Mouse (Mus musculus): ENCODE data around the gene Oip5. TPM values are rescaled to one million over a fixed set of nuclear protein-coding genes. Genes with fewer than 3 reads are reported as not detected.
A peak's percentile ranks its signal among the peaks of the same experiment; 100 is the strongest.
"Not testable (repeated sequence)": the region's sequence is repeated elsewhere in the genome, so short reads cannot be mapped to it uniquely, and the experiment has no call there.

Gene Oip5
- polyA plus RNA-seq (2015; fragmentation: Nextera tagmentation; extraction: Ambion mirVana), result 27.8 and 29.1 TPM in 2 replicates

DNA sequence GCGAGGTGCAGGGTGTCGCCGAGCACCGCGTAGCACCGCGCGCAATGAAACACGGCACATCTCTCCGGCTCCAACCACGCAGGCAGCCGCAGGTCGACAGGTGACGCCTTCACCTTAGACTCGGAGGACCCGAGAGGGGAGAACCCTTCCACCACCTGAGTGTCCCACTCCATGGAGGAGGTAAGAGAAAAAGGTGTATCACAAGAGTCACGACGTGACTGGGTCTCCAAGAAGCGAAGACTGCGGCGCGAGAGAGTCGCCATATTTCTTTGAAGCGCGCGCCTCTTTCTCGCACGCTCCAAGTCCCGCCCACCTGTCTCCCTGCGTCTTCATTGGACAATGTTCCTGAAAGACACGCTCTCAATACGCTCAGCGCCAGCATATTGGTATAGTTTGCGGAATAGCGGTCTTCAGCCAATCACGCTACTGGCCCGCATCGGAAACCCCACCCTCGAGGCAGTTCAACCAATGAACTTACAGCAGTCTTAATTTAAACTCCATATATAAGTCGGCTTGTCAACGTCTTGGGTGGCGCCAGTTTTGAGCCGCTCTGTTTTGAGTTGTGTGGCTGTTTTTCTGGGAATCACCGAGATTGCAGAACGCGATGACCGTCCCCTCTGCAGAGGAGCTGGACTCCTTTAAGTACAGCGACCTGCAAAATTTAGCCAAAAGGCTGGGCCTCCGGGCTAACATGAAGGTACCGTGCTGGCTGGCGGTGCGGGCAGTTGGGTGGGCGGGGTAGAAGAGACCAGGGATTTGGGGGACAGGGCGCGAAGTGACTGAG lies at the start of gene Oip5, which contains the start of gene Nusap1:
TSS of gene Oip5 (minus strand) at position 271 of the 784 bp plus-strand sequence.
TSS of gene Nusap1 (plus strand) at position 100 of the 784 bp plus-strand sequence.
- ATAC-seq (ENCODE audit: low read depth), result peak; percentile 100
- Histone ChIP-seq H3K9ac (ENCODE audit: low read length) (peak within 1 kb of the TSS; percentile 84), H3K27me3 (ENCODE audit: control insufficient read depth, insufficient read depth, low read depth, low read length) (no peaks in the 10 kb centered on the region), H3K4me1 (replicated peaks; ENCODE audit: control insufficient read depth, insufficient read depth, low read length) (peaks cover 16% of the 10 kb centered on the region), H3K4me3 (ENCODE audit: low read length) (peak within 1 kb of the TSS; percentile 94), H3K9me3 (ENCODE audit: control insufficient read depth, low read length) (no peaks in the 10 kb centered on the region), H3K27ac (ENCODE audit: low read length) (peak within 1 kb of the TSS; percentile 80), H3K36me3 (ENCODE audit: control insufficient read depth, insufficient read depth, low read length) (no peaks in the 10 kb centered on the region), H3K4me2 (ENCODE audit: low read depth, low read length) (peak within 1 kb of the TSS; percentile 77)
- under 1% methylated on average over 55 of the region's 55 CpGs for WGBS

DNA sequence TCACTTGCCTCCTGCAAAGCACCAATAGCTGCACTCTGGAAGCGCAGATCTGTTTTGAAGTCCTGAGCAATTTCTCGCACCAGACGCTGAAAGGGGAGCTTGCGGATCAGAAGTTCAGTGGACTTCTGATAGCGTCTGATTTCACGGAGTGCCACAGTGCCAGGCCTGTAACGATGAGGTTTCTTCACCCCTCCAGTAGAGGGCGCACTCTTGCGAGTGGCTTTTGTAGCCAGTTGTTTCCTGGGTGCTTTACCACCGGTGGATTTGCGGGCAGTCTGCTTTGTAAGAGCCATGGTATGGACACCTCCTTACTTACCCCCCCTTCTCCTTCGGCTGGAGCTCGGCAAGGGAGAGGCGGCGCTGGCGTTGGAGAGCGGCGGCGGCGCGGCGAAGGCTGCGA lies 47.5 kb upstream of the Oip5 start:
- H3K9ac ChIP-seq (ENCODE audit: low read length); H3K4me3 ChIP-seq (ENCODE audit: low read length); H3K9me3 ChIP-seq (ENCODE audit: control insufficient read depth, low read length); ATAC-seq (ENCODE audit: low read depth); H3K4me2 ChIP-seq (ENCODE audit: low read depth, low read length); H3K36me3 ChIP-seq (ENCODE audit: control insufficient read depth, insufficient read depth, low read length); H3K27me3 ChIP-seq (ENCODE audit: control insufficient read depth, insufficient read depth, low read depth, low read length); H3K27ac ChIP-seq (ENCODE audit: low read length); H3K4me1 ChIP-seq (replicated peaks; ENCODE audit: control insufficient read depth, insufficient read depth, low read length): not testable (repeated sequence)
- 73% methylated on average over 16 of the region's 23 CpGs for WGBS

DNA sequence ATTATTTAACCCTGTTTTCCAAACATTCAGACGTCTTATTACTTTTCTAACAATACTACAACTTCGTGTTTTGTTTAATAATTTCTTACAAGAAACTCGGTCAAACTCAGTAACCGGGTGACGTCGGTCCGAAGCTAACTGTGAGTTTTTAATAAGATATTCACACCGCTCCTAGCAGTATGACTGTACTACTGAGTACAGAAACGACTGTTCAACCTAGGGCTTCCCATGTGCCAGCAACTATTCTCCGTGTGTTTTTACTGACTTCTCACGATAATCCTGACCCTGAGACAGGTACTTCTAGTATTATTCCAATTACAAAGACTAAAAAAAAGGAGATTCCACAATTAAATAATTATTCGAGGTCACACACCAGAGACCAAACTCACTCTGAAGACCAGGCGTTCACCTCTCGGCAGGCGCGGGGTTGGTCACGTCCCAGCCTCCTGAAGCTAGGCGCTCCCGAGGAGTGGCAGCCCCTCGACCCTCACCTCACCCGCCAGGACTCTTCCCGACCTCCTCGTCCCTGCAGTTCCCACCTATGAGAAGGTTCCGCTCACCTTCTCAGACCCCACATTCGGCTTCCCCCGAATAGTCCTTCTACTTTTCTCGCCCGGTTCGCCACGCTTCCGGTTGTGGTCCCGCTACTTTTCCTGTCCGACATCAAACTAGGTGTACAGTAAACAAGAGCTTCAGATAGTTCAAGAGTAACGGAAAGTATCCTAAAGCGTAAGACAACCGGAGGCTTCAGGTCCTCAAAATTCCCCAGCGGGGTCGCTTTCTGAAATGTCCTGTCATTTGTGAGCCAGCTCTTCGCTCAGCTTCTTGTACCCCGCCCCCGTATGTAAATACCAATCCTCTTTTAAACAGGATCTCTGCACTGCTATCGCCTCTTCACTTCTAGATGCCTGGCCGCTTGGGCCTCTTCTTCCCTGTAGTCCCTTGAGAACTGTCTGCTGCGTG lies 44.2 kb upstream of the Oip5 start, which contains the start of gene Ndufaf1:
TSS of gene Ndufaf1 (minus strand) at position 608 of the 963 bp plus-strand sequence.
- H3K27ac ChIP-seq (ENCODE audit: low read length), result no peak within 1 kb of the TSS
- H3K36me3 ChIP-seq (ENCODE audit: control insufficient read depth, insufficient read depth, low read length), result peaks cover 1% of the 10 kb centered on the region; the same call in 1 of the 2 replicates
- H3K4me1 ChIP-seq (replicated peaks; ENCODE audit: control insufficient read depth, insufficient read depth, low read length), result peaks cover 6% of the 10 kb centered on the region; the same call in 1 of the 2 replicates
- H3K4me3 ChIP-seq (ENCODE audit: low read length), result peak within 1 kb of the TSS; percentile 93
- peak within 1 kb of the TSS; percentile 89 for H3K4me2 ChIP-seq (ENCODE audit: low read depth, low read length)
- under 1% methylated on average over 44 of the region's 44 CpGs for WGBS
- H3K9me3 ChIP-seq (ENCODE audit: control insufficient read depth, low read length), result no peaks in the 10 kb centered on the region
- peak; percentile 94 for ATAC-seq (ENCODE audit: low read depth)
- no peaks in the 10 kb centered on the region for H3K27me3 ChIP-seq (ENCODE audit: control insufficient read depth, insufficient read depth, low read depth, low read length)
- H3K9ac ChIP-seq (ENCODE audit: low read length), result peak within 1 kb of the TSS; percentile 94

DNA sequence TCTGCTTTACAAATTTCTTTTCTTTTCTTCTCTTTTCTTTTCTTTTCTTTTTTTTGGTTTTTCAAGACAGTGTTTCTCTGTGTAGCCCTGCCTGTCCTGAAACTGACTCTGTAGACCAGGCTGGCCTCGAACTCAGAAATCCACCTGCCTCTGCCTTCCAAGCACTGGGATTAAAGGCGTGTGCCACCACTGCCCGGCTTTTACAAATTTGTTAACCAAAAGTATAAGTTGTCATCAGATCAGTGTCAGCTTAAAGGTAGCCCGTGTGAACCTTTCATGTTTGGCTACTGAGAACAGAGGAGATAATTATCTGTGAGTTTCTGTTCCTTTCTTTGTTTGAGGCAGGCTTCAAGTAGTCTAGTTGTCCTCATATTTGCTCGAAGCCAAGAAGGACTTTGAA lies 26.0 kb upstream of the Oip5 start:
- Histone ChIP-seq H3K4me2 (ENCODE audit: low read depth, low read length) (no peak overlapping the region), H3K27me3 (ENCODE audit: control insufficient read depth, insufficient read depth, low read depth, low read length) (no peaks in the 10 kb centered on the region), H3K27ac (ENCODE audit: low read length) (no peak overlapping the region), H3K4me3 (ENCODE audit: low read length) (no peak overlapping the region), H3K36me3 (ENCODE audit: control insufficient read depth, insufficient read depth, low read length) (peaks cover 55% of the 10 kb centered on the region), H3K9me3 (ENCODE audit: control insufficient read depth, low read length) (no peaks in the 10 kb centered on the region), H3K4me1 (replicated peaks; ENCODE audit: control insufficient read depth, insufficient read depth, low read length) (no peaks in the 10 kb centered on the region), H3K9ac (ENCODE audit: low read length) (no peak overlapping the region)
- ATAC-seq (ENCODE audit: low read depth), result no peak
- WGBS, result 84% methylated on average over 5 of the region's 5 CpGs

DNA sequence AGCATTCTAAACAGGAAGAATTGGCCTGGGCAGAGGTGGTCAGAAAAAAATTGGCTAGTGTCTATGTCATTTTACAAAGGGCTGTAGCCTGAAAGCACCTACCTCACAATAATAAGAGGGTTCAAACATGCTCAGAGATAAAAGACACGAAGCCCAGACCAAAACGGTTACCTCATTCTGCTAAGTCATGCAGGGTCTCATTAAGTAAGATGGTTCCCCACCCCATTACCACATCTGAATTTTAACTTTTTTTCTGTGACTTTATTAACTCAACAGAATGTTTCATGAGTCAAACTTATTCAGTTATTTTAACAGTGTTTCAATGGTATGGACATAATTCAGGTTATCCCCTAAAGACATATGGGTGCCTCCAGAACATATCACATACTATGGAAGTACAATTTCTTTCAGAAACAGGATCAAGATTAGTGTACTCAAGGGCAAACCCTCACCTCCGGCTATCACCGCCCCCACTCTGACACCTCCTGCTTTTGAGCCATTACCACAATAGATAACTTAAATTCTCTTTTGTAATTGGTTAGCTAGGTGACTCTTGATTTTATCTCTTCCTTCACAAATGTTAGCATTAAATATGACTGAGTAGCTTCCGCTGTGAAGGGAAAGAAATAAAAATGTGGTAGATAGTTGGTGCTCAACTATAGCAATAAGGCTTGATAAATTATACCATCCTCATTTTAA lies 23.1 kb upstream of the Oip5 start:
- WGBS, result 96% methylated on average over 5 of the region's 5 CpGs
- Histone ChIP-seq H3K4me2 (ENCODE audit: low read depth, low read length) (no peak overlapping the region), H3K9me3 (ENCODE audit: control insufficient read depth, low read length) (no peaks in the 10 kb centered on the region), H3K4me3 (ENCODE audit: low read length) (no peak overlapping the region), H3K27ac (ENCODE audit: low read length) (no peak overlapping the region), H3K36me3 (ENCODE audit: control insufficient read depth, insufficient read depth, low read length) (peaks cover 65% of the 10 kb centered on the region), H3K4me1 (replicated peaks; ENCODE audit: control insufficient read depth, insufficient read depth, low read length) (no peaks in the 10 kb centered on the region), H3K9ac (ENCODE audit: low read length) (no peak overlapping the region), H3K27me3 (ENCODE audit: control insufficient read depth, insufficient read depth, low read depth, low read length) (no peaks in the 10 kb centered on the region)
- ATAC-seq (ENCODE audit: low read depth), result no peak

DNA sequence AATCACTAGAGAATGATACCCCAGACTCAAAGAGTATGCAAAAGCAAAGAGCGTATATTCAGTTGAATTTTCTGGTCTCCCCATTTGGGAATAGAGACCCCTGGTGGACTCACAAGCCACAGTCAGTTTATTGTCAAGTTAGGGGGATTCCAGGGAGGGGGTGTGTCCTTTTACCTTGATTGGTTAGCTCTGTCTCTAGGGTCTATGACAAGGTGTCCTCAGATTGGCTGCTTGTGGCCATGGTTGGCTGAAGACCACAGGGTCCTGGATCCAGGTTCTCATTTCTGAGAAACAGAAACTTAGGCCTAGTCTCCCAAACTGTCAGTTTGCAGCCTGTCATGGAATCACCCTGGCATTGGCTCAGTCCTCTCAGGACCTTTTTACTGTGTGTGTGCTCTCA lies 18.5 kb upstream of the Oip5 start:
- Histone ChIP-seq H3K9me3 (ENCODE audit: control insufficient read depth, low read length) (no peaks in the 10 kb centered on the region), H3K27ac (ENCODE audit: low read length) (no peak overlapping the region), H3K9ac (ENCODE audit: low read length) (no peak overlapping the region), H3K4me1 (replicated peaks; ENCODE audit: control insufficient read depth, insufficient read depth, low read length) (no peaks in the 10 kb centered on the region), H3K4me2 (ENCODE audit: low read depth, low read length) (no peak overlapping the region), H3K4me3 (ENCODE audit: low read length) (no peak overlapping the region), H3K27me3 (ENCODE audit: control insufficient read depth, insufficient read depth, low read depth, low read length) (no peaks in the 10 kb centered on the region), H3K36me3 (ENCODE audit: control insufficient read depth, insufficient read depth, low read length) (peaks cover 70% of the 10 kb centered on the region)
- WGBS, result 71% methylated on average over 1 of the region's 1 CpGs
- no peak for ATAC-seq (ENCODE audit: low read depth)

DNA sequence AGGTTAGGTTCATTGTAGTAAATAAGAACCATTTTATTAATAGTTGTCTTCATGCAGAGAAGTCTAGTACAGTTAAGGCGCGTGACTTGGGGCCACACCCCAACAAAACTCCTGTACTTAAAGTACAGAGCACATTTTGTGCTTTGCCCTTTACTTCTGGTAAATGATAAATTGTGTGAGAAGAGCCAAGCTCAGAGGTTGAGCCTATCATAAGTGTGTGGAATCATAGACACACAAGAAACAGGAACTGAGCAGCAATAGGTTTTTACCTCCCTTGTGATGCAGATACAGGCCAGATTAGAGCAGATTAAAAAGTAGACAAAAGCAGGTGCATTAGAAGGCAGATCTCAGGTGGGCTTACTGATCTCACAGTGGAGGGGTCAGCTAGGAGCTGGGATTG lies 3.0 kb upstream of the Oip5 start:
- no peak overlapping the region for H3K4me3 ChIP-seq (ENCODE audit: low read length)
- no peaks in the 10 kb centered on the region for H3K27me3 ChIP-seq (ENCODE audit: control insufficient read depth, insufficient read depth, low read depth, low read length)
- WGBS, result 98% methylated on average over 2 of the region's 2 CpGs
- no peak overlapping the region; the same call in 1 of the 2 replicates for H3K4me2 ChIP-seq (ENCODE audit: low read depth, low read length)
- H3K4me1 ChIP-seq (replicated peaks; ENCODE audit: control insufficient read depth, insufficient read depth, low read length), result peaks cover 16% of the 10 kb centered on the region
- ATAC-seq (ENCODE audit: low read depth), result no peak
- H3K36me3 ChIP-seq (ENCODE audit: control insufficient read depth, insufficient read depth, low read length), result peaks cover 6% of the 10 kb centered on the region; the same call in 1 of the 2 replicates
- no peaks in the 10 kb centered on the region for H3K9me3 ChIP-seq (ENCODE audit: control insufficient read depth, low read length)
- H3K9ac ChIP-seq (ENCODE audit: low read length), result no peak overlapping the region
- H3K27ac ChIP-seq (ENCODE audit: low read length), result no peak overlapping the region

DNA sequence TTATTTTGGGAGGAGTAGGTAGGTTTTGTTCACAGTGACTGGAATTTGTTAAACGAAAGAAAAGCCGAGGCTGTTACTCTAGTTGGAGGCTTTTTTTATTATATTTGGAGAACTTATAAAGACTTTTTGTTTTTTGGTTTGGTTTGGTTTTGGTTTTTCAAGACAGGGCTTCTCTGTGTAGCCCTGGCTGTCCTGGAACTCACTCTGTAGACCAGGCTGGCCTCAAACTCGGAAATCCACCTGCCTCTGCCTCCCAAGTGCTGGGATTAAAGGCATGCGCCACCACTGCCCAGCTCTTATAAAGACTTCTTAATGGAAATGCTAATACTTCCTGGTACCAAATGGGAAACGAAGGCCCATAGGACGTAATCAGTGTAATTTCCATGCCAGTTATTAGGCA lies 733 bp upstream of the Oip5 start:
- not testable (repeated sequence) for H3K9me3 ChIP-seq (ENCODE audit: control insufficient read depth, low read length); H3K27ac ChIP-seq (ENCODE audit: low read length); H3K27me3 ChIP-seq (ENCODE audit: control insufficient read depth, insufficient read depth, low read depth, low read length); ATAC-seq (ENCODE audit: low read depth); H3K36me3 ChIP-seq (ENCODE audit: control insufficient read depth, insufficient read depth, low read length)
- 6% methylated on average over 6 of the region's 6 CpGs for WGBS
- H3K9ac ChIP-seq (ENCODE audit: low read length), result peak overlapping the region; percentile 63
- H3K4me1 ChIP-seq (replicated peaks; ENCODE audit: control insufficient read depth, insufficient read depth, low read length), result peaks cover 16% of the 10 kb centered on the region
- peak overlapping the region; percentile 65 for H3K4me2 ChIP-seq (ENCODE audit: low read depth, low read length)
- peak overlapping the region; percentile 94 for H3K4me3 ChIP-seq (ENCODE audit: low read length)

Data from lung, embryonic 16.5 days (tissue).